Mouse (Mus musculus) left cerebral cortex, adult 8-10 months (tissue): ENCODE data around the gene Tyrobp. TPM values are rescaled to one million over a fixed set of nuclear protein-coding genes. Genes with fewer than 3 reads are reported as not detected.

Experiments
- DNase-seq, 2 experiments: peaks; one replicate each; pipeline ENCODE4 v3.0.0; 2022; ENCODE audit warnings: low spot score in 2 of 2
- total RNA-seq, 4 experiments: library from RNA; stranded (reverse); gene quantifications; 2 replicates each; pipeline ENCODE4 v1.2.4; 2022

The Tyrobp gene
- 100 to 1,000 TPM in 2 of 4 experiments, 10 to 100 TPM in 2; 25.2 to 334 (median 134) TPM for total RNA-seq

DNA sequence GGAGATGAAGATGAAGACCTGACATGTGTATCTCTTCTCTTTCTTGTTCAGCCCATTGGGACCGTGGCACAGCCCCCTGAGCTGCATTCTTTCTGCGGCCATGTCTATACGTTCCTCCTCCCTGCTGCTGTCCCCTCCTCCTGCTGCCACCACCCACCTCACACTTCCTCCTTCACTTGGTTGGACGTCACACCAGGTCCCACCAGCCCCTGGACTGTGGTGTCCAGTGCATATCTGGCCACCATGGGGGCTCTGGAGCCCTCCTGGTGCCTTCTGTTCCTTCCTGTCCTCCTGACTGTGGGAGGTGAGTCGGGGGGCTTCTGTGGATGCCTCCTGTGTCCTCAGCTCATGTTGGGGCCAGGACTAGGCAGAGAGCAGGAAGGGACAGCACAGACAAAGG, at the start of gene Tyrobp:
Gene Tyrobp (plus strand): TSS at position 165 of the 400 bp plus-strand sequence.
- no peak for DNase-seq

- DNase-seq: no peak
Measured at GRCm38 (mm10) chr7:30367466-30367865, 46.1 kb upstream of the Tyrobp start.

- peak; percentile 85 to 97 for DNase-seq
Measured at GRCm38 (mm10) chr7:30373501-30373962, 40.0 kb upstream of the Tyrobp start.

DNA sequence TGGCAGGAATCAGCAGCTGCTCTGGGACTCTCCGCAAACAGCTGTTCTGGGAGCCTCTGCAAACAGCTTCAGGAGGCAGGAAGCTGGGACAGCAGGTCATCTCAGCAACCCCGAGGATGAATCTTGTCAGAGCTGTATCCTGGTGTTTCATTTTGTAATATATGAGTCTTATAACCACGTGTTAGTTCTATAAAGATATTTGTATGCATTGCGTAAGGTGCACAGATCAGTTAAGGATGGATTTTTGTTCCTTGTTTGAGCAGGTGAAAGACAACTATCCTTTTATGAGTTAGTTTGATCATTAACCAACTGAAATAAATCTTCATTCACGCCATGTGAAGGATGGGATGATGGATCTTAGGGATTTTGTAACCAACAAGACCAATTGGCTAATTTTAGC, 33.5 kb upstream of the Tyrobp start:
- no peak for DNase-seq

DNA sequence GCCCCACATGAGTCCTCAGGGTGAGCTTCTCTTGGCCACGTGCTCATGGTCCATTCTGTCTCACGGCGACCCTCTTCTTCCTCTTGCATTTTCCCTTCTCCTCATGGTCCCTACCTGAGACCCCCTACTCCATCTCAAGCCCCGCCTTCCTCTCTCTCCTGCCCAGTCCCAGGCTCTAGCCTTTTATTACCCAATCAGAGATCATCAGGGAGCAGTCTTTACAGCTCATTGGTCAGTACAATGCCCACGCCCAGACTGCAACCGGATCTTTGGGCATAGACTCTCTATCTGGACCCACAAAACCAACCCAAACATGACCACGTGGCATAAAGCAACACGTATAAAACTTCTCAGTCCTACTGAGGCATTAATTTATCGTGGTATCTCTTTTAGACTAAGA, 29.5 kb upstream of the Tyrobp start:
- no peak for DNase-seq

DNA sequence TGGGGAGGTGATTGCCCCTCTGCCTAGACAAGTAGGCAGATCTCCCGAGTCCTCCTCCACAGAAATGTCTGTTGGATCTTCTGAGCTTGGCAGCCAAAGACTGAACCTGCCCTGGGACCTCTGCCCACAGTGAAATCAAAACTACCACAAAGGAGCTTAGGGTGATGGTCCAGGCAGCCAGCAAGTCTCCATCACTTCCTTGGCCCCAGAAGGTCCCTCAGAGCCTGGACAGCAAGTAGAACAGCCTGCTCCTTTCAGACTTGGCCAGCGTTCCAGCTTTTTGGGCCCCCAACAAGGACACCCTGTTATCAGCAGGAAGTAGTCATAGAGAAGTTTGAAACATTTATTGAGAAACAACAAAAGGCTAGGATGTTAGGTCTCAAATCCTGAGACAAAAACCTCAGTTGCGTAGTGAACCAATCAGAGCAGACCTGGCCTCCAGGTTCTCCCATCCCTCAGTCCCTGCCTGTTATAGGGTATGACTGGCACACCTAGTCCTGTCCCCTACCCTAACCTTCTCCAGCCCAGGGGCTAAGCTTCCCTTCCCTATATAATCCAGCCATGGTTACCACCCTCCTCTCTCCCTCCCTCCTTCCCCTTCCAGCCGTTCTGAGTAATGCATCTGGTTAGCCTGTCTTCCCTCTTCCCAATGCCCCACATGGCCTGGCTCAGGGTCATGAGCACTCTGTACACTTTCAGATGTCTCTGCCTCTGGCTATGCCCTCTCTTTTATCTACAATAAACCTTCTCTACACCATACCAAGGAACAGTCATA, 20.6 kb upstream of the Tyrobp start:
- DNase-seq: no peak

DNA sequence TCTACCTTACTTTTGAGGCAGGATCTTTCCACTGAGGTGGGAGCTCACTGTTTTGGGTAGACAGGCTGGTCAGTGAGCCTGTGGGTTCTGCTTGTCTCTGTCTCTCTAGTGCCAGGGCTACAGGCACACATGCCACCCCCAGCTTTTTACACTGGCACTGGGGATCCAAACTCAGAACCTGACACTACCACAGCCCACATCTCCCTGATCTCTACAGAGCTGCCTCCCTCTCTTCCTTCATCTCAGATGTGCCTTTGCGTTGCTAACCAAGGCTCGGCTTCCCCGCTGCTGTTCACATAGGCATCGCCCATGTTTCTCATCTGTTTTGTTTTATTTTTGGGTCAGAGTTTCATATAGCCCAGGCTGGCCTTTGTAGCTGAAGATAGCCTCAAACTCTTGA, 19.9 kb upstream of the Tyrobp start:
- DNase-seq: no peak

DNA sequence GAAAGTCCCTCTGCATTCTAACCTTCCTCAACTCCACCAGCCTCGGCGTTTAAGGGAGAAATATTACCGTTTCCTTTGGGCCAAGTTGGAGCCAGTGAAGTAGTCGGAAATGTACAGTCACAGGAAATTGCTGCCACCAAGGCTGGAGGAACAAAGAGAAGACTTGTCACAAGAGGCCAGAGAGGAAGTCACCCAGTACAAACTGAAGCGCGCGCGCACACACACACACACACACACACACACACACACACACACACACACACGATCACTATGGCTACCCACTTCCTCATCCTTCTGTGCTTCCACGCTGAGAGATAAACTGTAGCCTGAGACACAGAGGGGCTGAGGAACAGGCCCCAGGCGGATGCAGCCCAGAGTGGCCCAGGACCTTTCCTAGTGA, 19.2 kb upstream of the Tyrobp start:
- no peak for DNase-seq

GRCm38 (mm10) chr7:30394871-30395270, 18.7 kb upstream of the Tyrobp start:
- DNase-seq: no peak

GRCm38 (mm10) chr7:30399671-30400070, 13.9 kb upstream of the Tyrobp start:
- no peak for DNase-seq

DNA sequence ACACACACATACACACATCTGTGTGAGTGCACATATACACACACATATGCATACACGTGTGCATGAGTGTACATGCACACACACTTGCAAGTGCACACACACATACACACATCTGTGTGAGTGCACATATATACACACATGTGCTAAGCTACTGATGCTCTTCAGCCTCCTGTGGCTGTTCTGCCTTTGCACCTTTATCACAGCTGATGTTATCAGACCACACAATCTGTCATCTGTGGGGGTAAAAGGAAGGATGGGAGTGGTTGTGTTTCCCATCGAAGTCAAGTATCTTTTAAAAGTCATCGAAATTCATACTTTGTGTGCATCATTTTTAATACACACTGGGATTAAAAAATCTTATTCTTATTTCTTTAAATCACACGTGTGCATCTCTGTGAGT, 11.2 kb upstream of the Tyrobp start:
- no peak for DNase-seq

GRCm38 (mm10) chr7:30408639-30409038, 4.9 kb upstream of the Tyrobp start:
- DNase-seq: no peak

DNA sequence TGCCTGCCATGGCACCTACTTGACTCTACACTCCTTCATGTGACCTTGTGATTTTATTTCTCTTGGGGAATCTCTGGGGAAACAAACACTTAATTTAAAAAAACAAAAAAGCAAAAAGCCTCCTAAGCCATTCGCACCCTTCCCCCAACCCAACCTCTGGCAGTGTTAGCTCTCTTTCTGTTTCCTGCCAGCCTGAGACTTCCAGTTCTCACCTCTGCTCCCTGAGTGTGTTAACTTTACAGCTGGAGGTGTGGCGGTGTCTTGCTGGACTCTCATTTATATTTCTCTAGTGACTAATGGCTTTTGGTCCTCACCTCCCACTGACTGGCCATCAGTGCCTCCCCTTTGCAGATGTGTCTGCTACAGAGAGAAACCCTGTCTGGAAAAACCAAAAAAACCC, 3.8 kb upstream of the Tyrobp start:
- no peak for DNase-seq

DNA sequence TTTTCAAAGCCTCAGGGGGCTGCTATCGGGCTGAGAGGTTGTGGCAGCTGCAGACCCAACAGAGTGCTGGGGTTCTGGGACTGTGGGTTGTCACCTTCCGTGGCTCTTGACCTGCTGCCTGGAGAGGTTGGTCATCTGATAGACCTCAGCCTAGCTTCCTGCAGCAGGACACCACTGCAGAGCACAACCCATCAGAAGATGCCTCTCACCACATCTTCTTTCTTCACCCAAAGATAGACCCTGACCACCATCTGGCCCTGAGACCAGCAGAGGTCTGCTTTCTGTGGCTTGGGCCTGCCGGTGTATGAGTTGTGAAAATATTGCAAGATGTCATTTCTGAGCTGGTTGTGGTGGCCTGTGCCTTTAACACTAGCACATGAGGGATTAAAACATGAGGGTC, 2.5 kb upstream of the Tyrobp start:
- no peak for DNase-seq

GRCm38 (mm10) chr7:30412735-30413147, 819 bp upstream of the Tyrobp start:
- DNase-seq: no peak

DNA sequence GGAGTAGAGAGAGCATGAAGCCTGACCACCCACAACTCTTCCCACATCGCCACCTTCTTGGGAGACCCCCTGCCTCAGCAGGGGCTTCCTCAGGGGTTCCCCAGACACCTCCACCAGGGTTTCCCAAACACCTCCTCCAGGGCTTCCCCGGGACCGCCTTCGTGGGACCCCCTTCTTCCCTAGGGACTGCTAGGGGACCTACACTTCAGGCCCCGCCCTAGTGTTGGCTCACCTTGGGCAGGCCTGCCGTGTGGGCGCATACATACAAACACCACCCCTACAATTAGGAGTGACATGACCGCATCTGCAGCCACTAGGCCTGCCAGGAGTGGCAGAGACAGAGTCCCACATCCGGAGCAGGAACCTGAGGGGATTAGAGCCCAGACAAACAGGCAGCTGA, 4.3 kb downstream of the Tyrobp start:
- no peak for DNase-seq

GRCm38 (mm10) chr7:30419561-30420499, 6.3 kb downstream of the Tyrobp start, which contains the start of gene Hcst:
Gene Hcst (minus strand): TSS chr7:30419854.
- no peak for DNase-seq

GRCm38 (mm10) chr7:30420673-30421072, 7.1 kb downstream of the Tyrobp start:
- DNase-seq: no peak

DNA sequence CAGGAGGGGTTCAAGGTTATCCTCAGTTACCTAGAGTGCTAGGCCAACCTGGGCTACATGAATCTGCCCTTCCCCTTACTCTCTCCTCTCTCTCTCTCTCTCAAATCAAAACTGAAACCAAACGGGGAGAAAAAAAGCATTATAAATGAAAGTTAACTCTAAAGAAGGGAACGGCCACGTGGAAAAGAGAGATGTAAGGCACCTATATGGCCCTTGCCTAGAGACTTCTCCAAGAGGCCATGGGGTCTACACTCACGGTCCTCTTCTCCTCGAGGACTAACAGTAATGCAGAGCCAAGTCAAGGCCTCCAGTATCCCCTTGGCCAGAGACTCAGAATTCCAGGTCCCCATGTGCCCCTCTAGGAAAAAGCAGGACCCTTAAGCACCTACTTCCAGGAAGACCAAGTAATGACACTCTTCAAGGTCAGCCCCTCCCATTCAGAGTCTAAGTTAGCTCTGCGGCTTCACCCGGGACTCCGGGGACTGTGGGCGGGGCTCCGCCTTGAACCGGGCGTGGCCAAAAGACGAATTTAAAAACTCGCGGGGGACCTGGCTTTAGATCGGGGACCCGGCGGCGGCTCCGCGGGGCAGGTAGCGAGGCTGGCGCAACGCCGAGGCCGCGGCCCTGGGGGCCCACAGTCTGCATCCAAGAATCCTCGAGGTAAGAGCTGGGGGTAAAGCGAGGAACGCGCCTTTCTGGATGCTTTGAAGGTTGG, 7.8 kb downstream of the Tyrobp start, which contains the start of gene Nfkbid:
Gene Nfkbid (plus strand): TSS at position 558 of the 715 bp plus-strand sequence.
- DNase-seq: no peak

GRCm38 (mm10) chr7:30421890-30422435, 8.4 kb downstream of the Tyrobp start:
- peak; percentile 87 to 92 for DNase-seq

GRCm38 (mm10) chr7:30422560-30422959, 9.0 kb downstream of the Tyrobp start:
- no peak for DNase-seq
